39 mouse cellular contexts compared by ENCODE assay signal in genomic region chr7:126816494-126816893, GRCm38 (mm10). TPM values are rescaled to one million over a fixed set of nuclear protein-coding genes. Genes with fewer than 3 reads are reported as not detected.
DNase-seq lines count a peak whose midpoint lies in the region; ATAC-seq lines count a peak whose summit lies in the region.
"Had no signal": no experiment of that assay in that cellular context is flagged by ENCODE, and none has a peak within 500 bp of the region (broad histone marks: within the 10 kb centered on the region; RNA-seq: fewer than 3 reads in every experiment).

No protein-coding gene starts in this region.

- 66% methylated on average over 8 of the region's 8 CpGs for WGBS in lung, embryonic 16.5 days

- no peaks in the 10 kb centered on the region for H3K27me3 ChIP-seq in lung, embryonic 16.5 days (ENCODE audit: control insufficient read depth, insufficient read depth, low read depth, low read length)
- H3K27me3 ChIP-seq: hindbrain, embryonic 12.5 days; intestine, embryonic 15.5 days; midbrain, embryonic 13.5 days; neural tube, embryonic 13.5 days; Patski; stomach, embryonic 15.5 days had no signal

- H3K9ac ChIP-seq in lung, embryonic 16.5 days (ENCODE audit: low read length), result no peak overlapping the region
- H3K9ac ChIP-seq: heart, embryonic 13.5 days; hindbrain, embryonic 12.5 days; intestine, embryonic 15.5 days; limb, embryonic 13.5 days; liver, embryonic 14.5 days; midbrain, embryonic 13.5 days; neural tube, embryonic 13.5 days; stomach, embryonic 15.5 days had no signal

- no peak overlapping the region for H3K4me3 ChIP-seq in lung, embryonic 16.5 days (ENCODE audit: low read length)
- H3K4me3 ChIP-seq: erythroblast, embryonic 14.5 days; heart, adult 2 months; heart, embryonic 13.5 days; hindbrain, embryonic 12.5 days; intestine, embryonic 15.5 days; layer of hippocampus, adult 2 months; left cerebral cortex, adult 2 months; limb, embryonic 13.5 days; midbrain, embryonic 13.5 days; neural tube, embryonic 13.5 days; stomach, embryonic 15.5 days had no signal

- ATAC-seq in lung, embryonic 16.5 days (ENCODE audit: low read depth), result peak; percentile 56; the same call in 1 of the 2 replicates
- ATAC-seq: forebrain, embryonic 16.5 days; hindbrain, postnatal 0 days; intestine, embryonic 15.5 days; midbrain, embryonic 13.5 days; Patski had no signal

- H3K27ac ChIP-seq in lung, embryonic 16.5 days (ENCODE audit: low read length), result no peak overlapping the region
- H3K27ac ChIP-seq: heart, adult 2 months; heart, embryonic 13.5 days; hindbrain, embryonic 12.5 days; hindbrain, postnatal 0 days; intestine, embryonic 15.5 days; layer of hippocampus, adult 2 months; left cerebral cortex, adult 2 months; limb, embryonic 13.5 days; liver, embryonic 14.5 days; macrophage; midbrain, embryonic 13.5 days; neural tube, embryonic 13.5 days; stomach, embryonic 15.5 days had no signal

- intact Hi-C loops in heart, postnatal 10 days (cut with DNase I), result no loop called here

- no peak overlapping the region for H3K4me2 ChIP-seq in lung, embryonic 16.5 days (ENCODE audit: low read depth, low read length)
- H3K4me2 ChIP-seq: heart, embryonic 13.5 days; hindbrain, embryonic 12.5 days; intestine, embryonic 15.5 days; limb, embryonic 13.5 days; midbrain, embryonic 13.5 days; neural tube, embryonic 13.5 days; stomach, embryonic 15.5 days had no signal

- DNase-seq in adrenal gland, postnatal 10 days, result peak; percentile 58
- no peak for DNase-seq in adrenal gland, adult 2 months
- peak; percentile 98 for DNase-seq in heart, adult 11 months
- no peak for DNase-seq in heart, postnatal 10 days
- DNase-seq in lung, postnatal 4 days, result no peak
- peak; percentile 52 for DNase-seq in lung, postnatal 36 days
- DNase-seq in spleen, adult 12 weeks (ENCODE audit: low spot score), result no peak
- DNase-seq: cerebellum, adult 18-20 months; cerebellum, postnatal 10 days; heart, postnatal 14 days; kidney, adult 2 months; kidney, postnatal 36 days; right cerebral cortex, postnatal 4 days had no signal

- no peaks in the 10 kb centered on the region for H3K36me3 ChIP-seq in lung, embryonic 16.5 days (ENCODE audit: control insufficient read depth, insufficient read depth, low read length)
- H3K36me3 ChIP-seq: G1E; heart, embryonic 13.5 days; hindbrain, embryonic 12.5 days; intestine, embryonic 15.5 days; limb, embryonic 13.5 days; midbrain, embryonic 13.5 days; neural tube, embryonic 13.5 days; stomach, embryonic 15.5 days had no signal

- no peaks in the 10 kb centered on the region for H3K9me3 ChIP-seq in lung, embryonic 16.5 days (ENCODE audit: control insufficient read depth, low read length)
- H3K9me3 ChIP-seq: G1E; heart, embryonic 13.5 days; hindbrain, embryonic 12.5 days; intestine, embryonic 15.5 days; limb, embryonic 13.5 days; stomach, embryonic 15.5 days had no signal

- 0 out of 2 replicates have a peak, but pooled peaks cover 2% of the 10 kb centered on the region for H3K4me1 ChIP-seq in lung, embryonic 16.5 days (replicated peaks; ENCODE audit: control insufficient read depth, insufficient read depth, low read length)
- H3K4me1 ChIP-seq: heart, embryonic 13.5 days; hindbrain, embryonic 12.5 days; intestine, embryonic 15.5 days; limb, embryonic 13.5 days; midbrain, embryonic 13.5 days; stomach, embryonic 15.5 days had no signal

RNA-seq across cellular contexts. Expression of gene 4930451I11Rik, which starts 14.9 kb away (rescaled TPM):
- total RNA-seq in adrenal gland, postnatal 10 days (2021), result not detected
- total RNA-seq in adrenal gland, adult 2 months (2021), result not detected
- polyA plus RNA-seq in adrenal gland, adult 2 months (2012; rRNA removed), result not detected in 2 replicates
- total RNA-seq in heart, postnatal 10 days (2021), result not detected
- not detected in 2 replicates for polyA plus RNA-seq in lung, embryonic 16.5 days (2015; fragmentation: Nextera tagmentation; extraction: Ambion mirVana)
- total RNA-seq: adrenal gland, adult 18-20 months; G1E; gastrocnemius, postnatal 36 days; heart, adult 2 months; heart, postnatal 14 days; hindbrain, postnatal 0 days; layer of hippocampus, adult 2 months; layer of hippocampus, postnatal 14 days; left cerebral cortex, adult 2 months; left cerebral cortex, postnatal 25 days; megakaryocyte-erythroid progenitor cell, adult 5-6 weeks had no signal
- polyA plus RNA-seq: embryonic facial prominence, embryonic 14.5 days; erythroblast, embryonic 14.5 days; forebrain, embryonic 11.5 days; forebrain, embryonic 16.5 days; G1E; heart, adult 2 months; heart, embryonic 13.5 days; hindbrain, embryonic 12.5 days; intestine, embryonic 15.5 days; kidney, adult 2 months; kidney, embryonic 16.5 days; limb, embryonic 13.5 days; liver, embryonic 14.5 days; macrophage; midbrain, embryonic 13.5 days; neural tube, embryonic 13.5 days; Patski; stomach, embryonic 15.5 days had no signal

RNA-seq across cellular contexts. Expression of gene Fam57b, which starts 19.0 kb away (rescaled TPM):
- 10 to 100 TPM; 29.0 to 36.1 TPM for total RNA-seq in adrenal gland, postnatal 10 days (2021)
- total RNA-seq in adrenal gland, adult 2 months (2021), result 10 to 100 TPM; 16.4 to 21.0 TPM
- polyA plus RNA-seq in adrenal gland, adult 2 months (2012; rRNA removed), result 27.8 and 40.9 TPM in 2 replicates
- total RNA-seq in heart, postnatal 10 days (2021), result 10 to 100 TPM; 10.1 to 11.0 TPM
- 0.36 and 0.38 TPM in 2 replicates for polyA plus RNA-seq in lung, embryonic 16.5 days (2015; fragmentation: Nextera tagmentation; extraction: Ambion mirVana)
- polyA plus RNA-seq: erythroblast, embryonic 14.5 days had no signal

RNA-seq across cellular contexts. Expression of gene Ppp4c, which starts 24.2 kb away (rescaled TPM):
- total RNA-seq in adrenal gland, postnatal 10 days (2021), result 100 to 1,000 TPM; 103 to 107 TPM
- total RNA-seq in adrenal gland, adult 2 months (2021), result 10 to 100 TPM; 77.4 to 86.0 TPM
- 89.8 and 92.4 TPM in 2 replicates for polyA plus RNA-seq in adrenal gland, adult 2 months (2012; rRNA removed)
- 10 to 100 TPM; 53.2 to 58.2 TPM for total RNA-seq in heart, postnatal 10 days (2021)
- polyA plus RNA-seq in lung, embryonic 16.5 days (2015; fragmentation: Nextera tagmentation; extraction: Ambion mirVana), result 232 and 243 TPM in 2 replicates

RNA-seq across cellular contexts. Expression of gene Doc2a, which starts 30.7 kb away (rescaled TPM):
- 1 to 10 TPM in 1 of 2 experiments, under 1 TPM in 1; 0.82 to 1.0 TPM for total RNA-seq in adrenal gland, postnatal 10 days (2021)
- total RNA-seq in adrenal gland, adult 2 months (2021), result under 1 TPM; 0.40 to 0.52 TPM
- polyA plus RNA-seq in adrenal gland, adult 2 months (2012; rRNA removed), result 0.52 and 0.83 TPM in 2 replicates
- total RNA-seq in heart, postnatal 10 days (2021), result not detected
- polyA plus RNA-seq in lung, embryonic 16.5 days (2015; fragmentation: Nextera tagmentation; extraction: Ambion mirVana), result 0.49 and 0.63 TPM in 2 replicates
- total RNA-seq: gastrocnemius, postnatal 36 days; heart, adult 2 months; heart, postnatal 14 days; megakaryocyte-erythroid progenitor cell, adult 5-6 weeks had no signal
- polyA plus RNA-seq: erythroblast, embryonic 14.5 days; G1E; heart, adult 2 months; Patski had no signal

RNA-seq across cellular contexts. Expression of gene Tbx6, which starts 35.2 kb away (rescaled TPM):
- 1 to 10 TPM in 1 of 2 experiments, under 1 TPM in 1; 0.60 to 1.2 TPM for total RNA-seq in adrenal gland, postnatal 10 days (2021)
- under 1 TPM; 0.31 to 0.75 TPM for total RNA-seq in adrenal gland, adult 2 months (2021)
- polyA plus RNA-seq in adrenal gland, adult 2 months (2012; rRNA removed), result 3.4 and 3.7 TPM in 2 replicates
- total RNA-seq in heart, postnatal 10 days (2021), result under 1 TPM; 0.29 to 0.35 TPM
- polyA plus RNA-seq in lung, embryonic 16.5 days (2015; fragmentation: Nextera tagmentation; extraction: Ambion mirVana), result 0.25 and 0.68 TPM in 2 replicates

Comparison
In these comparisons a context has a peak if more than half of its experiments do, and no peak if none do; other contexts are left out.
1. DNase-seq: peak in adrenal gland, postnatal 10 days (single experiment), heart, adult 11 months (single experiment) and lung, postnatal 36 days (single experiment); none in adrenal gland, adult 2 months (single experiment), heart, postnatal 10 days (0 of 2), lung, postnatal 4 days (0 of 2) and spleen, adult 12 weeks (single experiment).